Mouse (Mus musculus): Measurements from ENCODE around the gene Ajap1.

The Ajap1 gene

DNA sequence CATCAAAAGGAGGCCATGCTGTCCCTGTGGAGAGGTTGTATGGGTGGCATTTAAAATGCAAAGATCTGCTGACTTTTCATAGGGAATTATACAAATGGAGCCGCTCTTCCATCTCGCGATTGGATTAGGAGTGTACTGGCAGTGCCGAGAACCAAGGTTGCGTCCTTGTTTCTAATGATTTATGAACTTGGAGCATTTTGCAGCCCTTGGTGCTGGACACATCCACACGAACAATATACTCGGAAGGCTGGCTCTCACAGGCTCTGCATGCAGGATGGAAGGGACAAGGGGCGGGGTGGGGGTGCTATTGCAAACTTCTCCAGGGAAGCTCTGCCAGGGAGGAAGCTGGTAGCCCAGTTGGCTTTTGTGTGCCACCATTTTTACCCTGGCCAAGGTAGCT is 31.1 kb downstream of the Ajap1 start:
- no peak for DNase-seq

DNA sequence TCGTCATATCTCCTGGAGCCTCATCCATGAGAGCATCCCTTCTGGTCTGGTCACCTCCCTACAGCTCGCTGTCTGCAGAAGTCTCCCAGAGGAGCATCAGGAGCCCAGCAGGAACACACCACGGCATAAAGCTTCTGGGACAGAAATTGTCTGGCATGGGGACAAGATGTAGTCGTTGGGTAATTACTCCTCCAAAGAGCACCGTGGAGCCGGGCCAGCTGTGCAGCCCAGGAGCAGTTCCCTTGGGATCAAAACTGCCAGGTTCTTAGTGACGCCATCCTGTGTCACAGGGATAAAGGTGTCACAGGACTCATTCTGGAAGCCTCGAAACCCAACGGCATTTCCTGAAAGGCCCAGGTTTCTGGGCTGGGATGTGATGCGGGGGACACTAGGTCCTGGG is 40.1 kb downstream of the Ajap1 start:
- DNase-seq, result no peak

DNA sequence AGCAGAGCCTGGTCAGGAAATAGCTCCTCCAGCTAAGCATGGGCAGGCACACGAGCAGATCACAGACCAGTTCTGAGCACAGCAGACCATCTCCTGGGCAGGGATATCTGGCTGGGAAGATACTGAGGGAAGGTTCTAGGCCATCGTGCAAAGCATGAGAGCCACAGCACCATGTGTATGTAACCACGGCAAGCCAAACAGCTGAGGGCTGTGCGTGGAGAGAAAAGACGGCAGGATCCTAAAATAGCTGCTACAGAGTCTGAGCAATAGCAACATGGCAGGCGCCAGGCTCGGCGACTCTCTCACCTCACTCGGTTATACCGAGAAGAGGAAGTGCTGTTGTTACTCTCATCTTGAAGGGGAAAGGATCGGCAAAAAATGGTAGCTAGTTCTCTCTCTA is 42.7 kb downstream of the Ajap1 start:
- no peak for DNase-seq

DNA sequence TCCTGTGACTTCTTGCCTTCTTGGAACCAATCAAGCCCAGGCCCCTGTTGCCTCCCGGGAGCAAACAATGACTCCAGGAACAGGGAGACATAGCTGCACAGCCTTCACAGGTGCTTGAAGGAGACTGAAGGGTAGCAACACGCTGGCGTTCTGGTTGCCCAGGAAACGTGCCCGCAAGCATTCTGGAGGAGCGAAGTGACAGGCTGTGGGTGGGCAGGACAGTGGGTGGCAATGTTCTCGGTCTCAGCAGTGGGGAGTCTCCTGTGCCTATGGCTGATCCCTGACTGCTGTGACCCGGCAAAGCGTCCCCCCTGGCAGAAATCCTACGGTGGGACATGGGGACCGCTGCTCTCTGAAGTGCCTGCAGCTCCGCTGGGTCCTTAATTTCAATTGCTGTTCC is 43.6 kb downstream of the Ajap1 start:
- no peak for DNase-seq

DNA sequence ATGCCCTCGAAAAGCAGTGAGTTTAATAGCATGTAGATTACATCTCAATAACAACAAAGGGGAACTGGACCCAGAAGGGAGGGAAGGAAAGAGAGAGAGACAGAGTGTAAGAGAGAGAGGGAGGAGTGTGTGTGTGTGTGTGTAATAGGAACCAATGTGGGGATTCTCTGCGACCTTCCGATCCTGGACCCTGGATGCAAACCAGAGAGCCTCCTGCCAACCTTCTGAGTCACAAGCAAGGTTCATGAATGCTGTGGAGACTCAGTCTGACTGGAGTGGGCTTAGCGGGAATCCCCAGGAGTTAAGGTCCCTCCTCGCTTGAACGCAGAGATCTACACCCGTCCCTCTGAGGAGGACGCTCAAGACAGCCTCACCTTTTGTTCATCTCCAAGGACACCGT is 45.4 kb downstream of the Ajap1 start:
- no peak for DNase-seq

DNA sequence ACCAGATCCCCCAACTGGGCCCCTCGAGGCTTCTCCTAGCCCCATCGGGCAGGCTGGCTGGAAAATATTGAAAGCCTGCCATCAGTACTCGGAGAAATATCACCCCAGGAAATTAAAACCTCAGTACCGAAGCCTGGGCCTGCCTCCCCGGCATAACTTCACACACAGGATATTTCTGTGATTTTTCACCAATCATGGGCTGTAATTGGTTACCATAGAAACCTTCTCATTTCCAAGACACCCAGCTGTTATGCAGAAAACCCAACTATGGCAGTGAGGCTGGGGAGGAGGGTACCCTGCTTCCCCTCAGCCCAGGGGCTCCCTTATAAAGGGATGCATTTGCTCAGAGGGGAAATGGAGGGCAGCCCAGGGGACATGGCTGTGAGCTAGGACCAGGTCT is 46.7 kb downstream of the Ajap1 start:
- DNase-seq, result no peak

DNA sequence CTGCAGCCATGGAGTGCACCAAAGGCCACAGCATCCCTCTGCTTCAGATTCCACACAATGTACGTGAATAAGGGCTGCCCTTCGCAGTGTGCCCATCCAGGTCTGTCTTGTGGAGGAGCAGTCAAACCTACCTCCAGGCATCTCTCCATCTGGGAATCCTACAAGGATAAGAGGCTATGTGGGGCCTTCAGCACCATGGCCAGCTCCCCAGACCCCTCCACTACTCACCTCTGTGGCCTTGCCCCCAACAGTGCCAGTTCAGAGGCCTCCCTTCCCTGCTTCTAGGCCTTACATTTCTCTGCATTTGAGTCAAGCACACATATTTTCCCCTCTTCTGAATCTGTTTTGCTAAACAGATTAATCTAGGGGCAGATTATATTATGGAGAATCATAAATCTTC is 52.6 kb downstream of the Ajap1 start:
- no peak for DNase-seq

DNA sequence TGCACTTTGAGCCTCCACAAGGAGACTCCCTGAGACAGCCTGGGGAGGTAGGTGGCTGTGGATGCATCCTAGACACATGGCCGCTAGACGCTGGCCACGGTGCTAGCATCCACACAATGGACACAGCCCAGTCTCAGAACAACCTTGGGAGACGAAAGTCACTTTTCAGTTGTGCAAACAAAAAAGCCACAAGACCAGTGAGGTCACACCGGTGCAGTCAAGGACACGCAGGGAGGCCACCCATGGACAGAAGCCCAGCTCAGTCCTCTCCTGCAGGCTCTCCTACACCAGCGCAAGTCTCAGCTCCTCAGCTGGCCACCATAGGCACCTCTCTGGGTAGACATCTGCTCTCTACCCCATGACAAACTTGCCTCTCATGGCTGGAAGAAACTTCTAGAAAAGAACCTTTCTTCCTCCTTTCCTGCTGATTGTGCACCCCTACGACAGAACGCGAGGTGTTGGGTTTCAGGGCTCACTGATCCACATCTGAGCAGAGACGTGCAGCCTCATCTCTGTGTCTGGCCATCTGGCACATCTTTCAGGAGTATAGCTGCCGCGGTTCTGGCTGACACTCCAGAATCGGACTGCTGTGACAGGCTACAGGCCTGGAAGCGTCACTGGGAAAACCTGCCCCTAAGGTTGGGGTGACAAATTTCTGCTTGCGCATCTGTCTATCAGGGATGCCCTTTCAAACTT is 56.5 kb downstream of the Ajap1 start:
- no peak for DNase-seq

DNA sequence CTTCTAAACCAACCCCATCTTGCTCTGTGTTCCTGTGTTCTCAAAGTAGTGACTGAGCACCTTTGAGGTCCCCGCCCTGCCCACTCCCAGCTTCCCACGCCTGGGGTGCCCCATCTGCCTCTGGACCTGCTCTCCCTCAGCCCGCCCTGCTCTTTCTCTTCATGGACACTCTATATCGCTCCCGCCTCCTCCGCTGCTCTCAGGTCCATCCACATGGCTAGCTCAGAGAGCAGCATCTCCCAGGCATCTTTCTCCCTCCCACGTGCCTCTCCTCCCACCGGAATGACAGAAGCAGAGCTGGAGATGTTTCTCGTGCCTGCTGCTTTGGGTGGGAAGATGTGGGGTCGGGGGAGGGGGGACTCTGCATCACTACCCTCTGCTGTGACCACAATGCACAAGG is 58.3 kb downstream of the Ajap1 start:
- no peak for DNase-seq

DNA sequence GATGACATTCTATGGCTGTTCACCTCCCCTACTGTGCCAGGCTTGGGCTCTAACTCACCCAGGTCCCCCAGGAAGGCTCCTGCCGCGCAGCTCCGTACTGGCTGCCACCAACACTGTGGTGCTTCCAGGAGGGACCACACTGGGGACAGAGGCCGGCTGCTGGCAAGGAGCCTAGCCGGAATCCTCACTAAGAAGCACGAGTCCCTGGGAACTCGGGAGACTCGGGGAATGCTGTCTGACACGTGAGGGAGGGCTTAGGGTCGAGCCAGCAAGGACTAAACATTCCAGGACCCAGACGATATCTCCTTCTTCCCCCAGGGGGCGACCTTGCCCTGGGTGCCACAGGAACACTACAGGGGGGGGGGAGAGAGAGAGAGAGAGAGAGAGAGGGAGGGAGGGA is 64.7 kb downstream of the Ajap1 start:
- no peak for DNase-seq

DNA sequence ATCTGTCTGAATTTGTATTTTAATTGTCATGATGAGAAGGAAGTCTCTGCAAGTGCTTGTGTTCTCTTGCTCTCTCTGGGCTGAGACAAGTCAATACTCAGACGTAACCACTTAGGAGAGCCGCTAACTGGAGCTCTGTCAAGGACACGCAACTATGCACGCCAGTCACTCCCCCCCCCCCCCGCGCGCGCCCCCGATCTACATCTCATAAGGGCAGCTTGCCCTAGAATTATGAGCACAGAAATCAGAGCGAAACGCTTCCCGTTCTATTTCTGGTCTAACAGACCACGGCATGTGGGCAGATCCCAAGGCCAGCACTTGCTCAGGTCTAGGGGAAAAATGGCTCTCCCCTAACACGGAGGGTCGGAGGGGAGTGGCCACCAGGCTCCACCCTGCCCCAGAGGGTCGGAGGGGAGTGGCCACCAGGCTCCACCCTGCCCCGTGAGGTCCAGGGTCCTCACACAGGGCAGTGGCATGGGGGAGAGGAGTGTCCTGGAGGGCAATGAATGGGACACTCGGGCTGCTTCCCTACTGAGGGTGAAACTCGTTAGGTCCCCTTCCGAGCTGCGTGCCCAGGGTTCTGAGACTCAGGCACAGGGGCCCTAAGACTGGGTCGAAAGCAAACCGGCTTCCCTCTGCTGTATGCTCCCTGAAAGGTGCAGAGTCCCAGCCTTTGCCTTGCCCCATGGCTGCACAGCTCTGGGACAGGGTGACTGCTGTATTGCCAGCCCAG is 65.3 kb downstream of the Ajap1 start:
- DNase-seq, result no peak

DNA sequence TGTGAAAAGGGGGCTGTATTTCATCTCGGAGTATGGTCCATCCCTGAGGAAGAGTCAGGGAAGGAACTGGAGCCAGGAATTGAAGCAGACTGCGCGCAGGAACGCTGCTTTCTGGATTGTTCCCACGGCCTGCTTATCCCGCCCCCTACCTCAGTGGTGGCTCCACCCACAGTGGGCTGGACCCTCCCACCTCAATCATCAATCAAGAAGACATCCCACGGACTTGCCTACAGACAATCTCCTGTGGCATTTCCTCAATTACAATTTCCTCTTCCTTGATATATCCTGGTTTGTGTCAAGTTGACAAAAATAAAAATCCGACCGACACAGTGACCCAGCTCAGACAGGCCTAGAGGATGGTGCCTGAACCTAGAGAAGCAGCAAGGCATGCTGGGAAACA is 66.5 kb downstream of the Ajap1 start:
- no peak for DNase-seq

DNA sequence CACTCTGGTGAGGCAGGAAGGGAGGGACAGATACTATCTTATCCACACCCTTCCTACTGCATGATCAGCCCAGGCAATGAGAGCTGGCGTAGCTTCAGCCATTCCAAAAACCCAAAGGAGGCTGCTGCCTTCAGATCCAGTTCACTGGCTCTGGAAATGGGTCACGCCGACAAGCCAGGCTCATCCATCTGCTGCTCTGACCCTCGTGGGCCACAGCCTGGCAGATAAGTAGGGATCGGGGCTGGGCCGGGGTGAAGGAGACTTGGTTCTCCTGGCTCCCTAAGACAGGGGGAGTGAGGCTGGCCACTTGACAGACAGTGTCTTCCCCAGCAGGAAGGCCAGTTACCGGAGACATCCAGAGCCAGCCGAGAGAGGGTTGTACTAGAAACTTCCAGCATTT is 84.2 kb downstream of the Ajap1 start:
- DNase-seq, result no peak

DNA sequence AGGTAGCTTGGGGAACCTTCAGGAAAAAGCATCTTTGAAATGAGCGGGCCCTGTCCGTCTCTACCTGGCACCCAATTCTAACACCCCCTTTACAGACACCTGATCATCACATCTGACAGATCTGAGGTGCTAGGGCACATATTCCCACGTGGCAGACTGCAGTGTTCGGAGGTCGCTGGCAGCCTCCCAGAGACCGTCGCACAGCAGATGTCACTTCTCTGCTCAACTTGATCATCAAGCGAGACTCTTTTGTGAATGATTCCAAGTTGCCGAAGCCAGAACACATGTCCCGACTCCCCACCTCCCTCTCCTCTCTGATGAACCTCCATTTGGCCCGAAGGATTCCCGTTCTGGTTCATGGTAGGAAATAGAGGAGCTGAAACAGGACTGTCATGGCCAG is 95.1 kb downstream of the Ajap1 start:
- no peak for DNase-seq

DNA sequence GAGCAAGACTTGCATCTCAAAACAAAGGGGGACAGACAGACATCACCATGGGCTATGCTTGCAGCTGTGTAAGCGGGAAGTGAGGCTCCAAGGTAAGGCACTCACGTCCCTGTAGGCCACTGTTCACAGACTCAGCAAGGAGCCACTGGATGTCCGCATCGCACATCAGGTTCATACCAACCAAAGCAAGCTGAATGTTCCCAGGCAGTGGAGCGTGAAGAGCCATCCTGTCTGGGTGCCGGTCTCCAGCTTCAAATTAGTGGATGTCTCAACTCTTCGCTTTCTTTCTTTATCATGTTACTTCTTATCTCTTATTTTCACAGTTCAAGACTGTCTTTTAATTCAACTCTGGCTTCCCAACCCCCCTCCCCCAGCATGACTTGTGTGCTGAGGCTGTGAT is 101.2 kb downstream of the Ajap1 start:
- DNase-seq, result no peak

DNA sequence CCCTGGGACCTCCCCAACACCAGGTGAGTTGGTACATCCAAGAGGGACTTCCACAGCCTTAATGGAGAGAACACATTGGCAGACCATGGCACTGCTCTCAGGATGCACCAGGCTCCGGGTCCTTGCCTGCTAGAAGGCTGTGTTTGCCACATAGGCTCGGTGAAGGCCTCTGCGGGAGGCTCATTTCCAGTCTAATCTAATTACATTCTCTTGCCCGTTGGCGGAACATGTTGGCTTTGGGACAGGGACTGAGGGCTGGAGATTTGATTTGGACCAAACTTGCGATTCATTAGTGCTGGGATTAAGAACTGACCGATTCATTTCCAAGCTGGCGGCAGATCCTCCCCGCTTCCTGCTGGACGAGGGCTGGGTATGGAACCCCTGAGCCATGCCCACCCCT is 101.7 kb downstream of the Ajap1 start:
- no peak for DNase-seq

DNA sequence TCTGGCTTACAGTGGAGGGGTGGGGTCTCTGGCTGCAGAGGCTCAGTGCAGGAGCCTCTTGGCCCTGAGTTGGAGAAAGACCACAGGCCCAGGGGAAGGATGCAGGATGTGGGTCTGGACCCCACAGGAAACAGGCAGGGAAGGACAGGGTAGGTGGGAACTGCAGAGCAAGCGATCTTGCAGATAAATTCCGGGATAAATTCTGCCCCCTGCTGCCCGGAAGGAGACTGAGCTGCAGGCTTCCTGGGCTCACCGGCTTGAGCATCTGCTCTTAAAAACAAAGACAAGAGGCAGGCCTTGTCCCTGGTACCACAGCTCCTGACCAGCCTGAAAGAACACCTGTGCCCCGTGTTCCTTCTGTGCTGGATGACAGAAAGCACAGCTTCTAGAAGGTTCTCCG is 104.6 kb downstream of the Ajap1 start:
- no peak for DNase-seq

DNA sequence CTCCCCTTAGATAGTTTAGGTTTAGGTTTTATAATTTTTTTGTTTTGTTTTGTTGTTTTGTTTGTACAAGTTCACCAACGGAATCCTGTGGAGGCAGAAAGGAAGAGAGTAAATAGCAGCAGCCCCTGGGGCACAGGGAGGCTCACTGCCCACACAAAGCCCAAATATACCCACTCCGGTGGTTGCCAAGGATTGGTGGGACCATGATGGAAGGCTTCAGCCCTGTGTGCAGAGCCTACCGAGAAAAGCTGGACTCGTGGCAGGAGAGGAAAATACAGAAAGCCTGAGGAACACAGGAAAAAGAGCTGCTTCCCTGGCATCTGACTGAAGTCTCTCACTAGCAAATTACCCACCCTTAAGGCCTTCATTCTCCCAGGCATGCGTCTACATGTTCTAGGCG is 108.4 kb downstream of the Ajap1 start:
- DNase-seq, result no peak

DNA sequence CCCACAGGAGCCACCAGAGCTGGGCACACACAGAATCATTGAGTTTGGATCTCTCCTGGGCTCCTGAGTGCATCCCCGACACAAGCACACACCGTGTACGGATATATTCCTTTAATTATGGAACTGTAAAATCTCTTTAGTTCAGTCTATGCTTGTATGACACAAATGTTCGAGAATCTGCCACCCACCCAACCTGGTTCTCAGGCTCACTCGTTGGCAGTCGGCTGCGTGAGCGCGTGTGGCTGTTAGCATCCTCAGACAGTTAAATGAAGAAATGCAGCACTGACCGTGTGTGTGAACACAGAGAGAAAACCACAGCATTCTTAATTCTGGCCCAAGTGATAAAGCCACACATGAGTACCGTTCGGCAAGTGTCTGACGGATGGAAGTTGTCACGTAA is 109.5 kb downstream of the Ajap1 start:
- no peak for DNase-seq

DNA sequence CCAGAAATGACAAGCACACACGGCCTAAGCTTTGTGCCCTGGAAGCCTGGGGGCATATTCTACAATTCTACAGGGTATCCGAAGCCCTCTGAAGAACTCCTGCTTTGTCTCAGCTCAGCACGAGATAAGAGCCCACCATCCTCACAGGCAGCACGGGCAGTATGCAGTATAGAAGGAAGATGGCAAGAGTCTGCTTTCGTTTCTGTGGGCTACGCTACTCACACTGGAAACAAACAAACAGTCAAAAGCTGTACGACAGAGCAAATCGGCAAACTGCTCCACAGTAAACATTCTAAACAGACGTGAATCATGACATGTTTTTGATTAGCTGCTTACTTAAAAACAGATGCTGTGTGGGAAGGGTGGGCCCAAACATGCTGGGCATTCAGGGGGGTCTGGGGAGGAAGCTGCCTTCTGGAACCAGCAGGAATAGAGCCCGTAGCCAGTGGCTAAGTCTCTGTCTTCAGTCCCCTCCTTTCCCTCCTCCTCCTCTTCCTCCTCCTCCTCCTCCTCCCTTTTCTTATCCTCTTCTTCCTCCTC is 113.9 kb downstream of the Ajap1 start:
- DNase-seq, result no peak

DNA sequence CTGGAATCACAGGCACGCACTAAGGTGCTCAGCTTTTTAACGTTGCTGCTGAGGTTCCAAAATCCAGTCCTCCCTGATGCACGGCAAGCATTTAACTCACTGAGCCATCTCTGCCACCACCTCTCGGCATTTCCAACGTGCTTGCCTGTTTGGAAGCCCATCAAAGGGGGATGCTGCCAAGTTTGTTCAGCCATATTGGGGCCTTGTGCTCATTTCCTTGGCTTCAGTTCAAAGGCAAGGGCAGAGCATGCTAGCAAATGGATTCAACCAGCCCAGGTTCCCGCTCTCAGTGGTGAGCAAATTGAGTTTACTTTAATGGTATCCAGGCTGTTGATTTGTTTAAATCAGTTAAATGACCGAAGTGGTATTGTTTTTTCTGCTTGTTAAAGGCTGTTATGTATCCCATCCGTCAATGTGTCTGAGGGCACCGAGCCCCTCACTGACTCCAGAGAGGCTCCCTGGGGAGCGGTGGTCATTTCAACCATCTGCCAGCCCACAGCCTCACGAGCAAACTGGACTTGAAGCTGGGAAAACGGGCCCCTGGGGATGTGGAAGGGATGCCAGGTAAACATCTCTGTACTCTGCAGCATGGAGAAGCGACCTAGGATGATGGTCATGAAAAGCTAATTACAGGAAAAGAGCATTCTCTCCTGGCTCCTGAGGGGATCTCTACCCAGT is 121.6 kb downstream of the Ajap1 start:
- DNase-seq, result no peak

DNA sequence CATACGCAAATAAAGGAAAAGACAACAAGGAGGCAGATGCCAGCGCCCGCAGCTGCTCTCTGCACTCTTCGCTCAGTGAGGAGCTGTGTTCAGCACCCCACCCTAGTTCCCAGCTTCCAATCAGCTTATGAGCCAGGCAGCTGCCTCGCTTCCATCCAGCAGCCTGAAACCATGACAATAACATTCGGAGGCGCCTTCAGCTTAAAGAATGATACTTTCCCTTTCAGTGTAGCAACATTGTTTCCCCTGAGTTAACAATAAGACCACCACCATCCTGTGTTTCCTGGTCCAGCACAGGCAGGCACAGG is 124.4 kb downstream of the Ajap1 start:
- DNase-seq, result no peak

DNA sequence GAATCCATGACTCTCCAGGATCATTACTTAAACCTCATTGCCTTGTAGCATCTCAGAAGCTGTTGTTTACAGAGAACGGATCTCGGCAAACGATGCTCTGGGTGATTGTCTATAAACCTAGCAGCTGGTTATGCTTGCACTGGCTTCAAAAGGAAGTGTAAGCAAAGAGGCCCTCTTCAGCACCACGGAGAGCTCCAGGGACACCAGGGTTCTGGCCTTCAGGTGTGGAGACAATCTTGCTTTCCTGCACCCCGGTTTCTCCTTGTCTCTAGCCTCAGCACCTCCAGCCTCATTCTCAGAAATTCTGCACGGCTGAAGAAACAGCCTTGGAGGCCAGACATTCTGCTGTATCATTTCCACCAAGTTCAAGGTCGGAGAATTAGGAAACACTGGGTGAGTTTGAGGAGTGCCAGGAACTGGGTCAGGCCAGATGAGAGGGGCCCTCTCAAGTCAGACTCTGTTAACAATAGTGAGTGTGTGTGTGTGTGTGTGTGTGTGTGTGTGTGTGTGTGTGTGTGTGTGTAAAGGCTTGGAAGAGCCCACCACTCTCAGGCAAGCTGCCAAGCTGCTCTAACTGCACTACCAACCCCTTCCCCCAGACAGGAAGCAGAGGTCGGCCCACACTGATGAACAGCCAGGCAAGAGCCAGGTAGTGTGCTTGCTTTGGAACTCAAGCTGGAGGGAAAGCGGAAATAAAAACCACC is 124.9 kb downstream of the Ajap1 start:
- no peak for DNase-seq

DNA sequence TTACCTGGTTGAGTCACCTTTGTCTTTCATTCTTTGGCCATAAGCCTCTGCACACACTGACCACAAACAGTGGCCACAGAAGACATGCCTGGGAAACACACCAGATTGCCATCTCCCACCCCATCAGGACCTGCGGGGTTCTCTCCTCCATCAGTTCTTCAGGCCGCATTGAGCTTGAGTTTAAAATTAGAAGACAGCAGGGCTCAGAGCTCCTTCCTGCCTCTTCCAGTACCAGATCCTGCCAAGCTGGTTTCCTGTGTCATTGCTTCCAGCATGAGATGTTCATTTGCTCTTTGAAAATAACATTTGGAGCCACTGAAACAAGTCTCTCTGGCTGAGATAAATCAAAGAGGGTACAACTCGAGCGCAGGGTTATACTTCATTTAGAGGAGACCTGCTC is 126.4 kb downstream of the Ajap1 start:
- DNase-seq, result no peak
